Mouse (Mus musculus): ENCODE results near the gene Grasp. TPM values are rescaled to one million over a fixed set of nuclear protein-coding genes. Genes with fewer than 3 reads are reported as not detected.

The Grasp gene
- polyA plus RNA-seq, 1 experiment: 7.1 TPM

DNA sequence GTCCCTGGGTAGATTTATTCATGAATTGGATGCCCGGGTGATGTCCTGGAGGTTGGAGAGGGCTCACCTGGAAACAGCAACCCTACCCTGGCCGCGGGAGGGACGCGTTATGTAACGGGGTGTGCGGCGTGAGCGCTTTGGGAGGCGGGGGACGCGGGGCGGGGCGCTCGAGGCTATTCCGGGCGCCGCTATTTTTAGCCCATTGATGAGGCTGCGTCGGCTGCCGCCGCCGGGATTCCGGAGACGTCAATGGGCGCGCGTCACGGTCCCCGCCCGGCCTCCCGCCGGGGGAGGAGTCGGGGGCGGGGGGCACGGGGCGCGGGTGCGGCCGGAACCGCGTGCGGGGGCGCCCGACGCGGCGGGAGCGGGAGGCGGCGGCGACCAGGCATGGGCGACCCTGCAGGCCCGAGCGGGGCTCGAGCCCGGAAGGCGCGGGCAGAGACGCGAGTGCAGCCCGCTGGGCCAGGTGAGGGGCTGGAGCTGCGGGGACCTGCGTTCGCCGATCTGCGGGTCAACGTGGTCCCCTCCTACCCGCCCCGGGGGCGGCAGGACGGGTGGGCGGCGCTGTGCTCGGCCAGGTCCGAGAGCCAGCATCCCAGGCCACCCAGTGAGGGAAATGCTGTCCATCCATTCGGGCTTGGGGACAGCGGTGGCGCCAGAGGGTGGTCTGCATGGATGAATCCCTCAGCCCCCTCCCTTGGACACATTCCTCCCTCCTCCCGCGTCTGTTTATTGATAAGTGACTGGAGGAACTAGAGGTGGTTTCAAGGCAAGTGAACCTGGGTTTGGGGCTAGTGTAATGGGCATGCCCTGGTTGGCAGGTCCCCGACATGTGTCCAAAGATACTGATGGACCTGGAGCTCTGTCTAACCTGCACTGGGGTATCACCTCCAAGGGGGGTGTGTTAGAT, 30.2 kb downstream of the Grasp start, which contains the start of gene Nr4a1:
Gene Nr4a1 (plus strand): TSS at position 384 of the 910 bp plus-strand sequence.
- Histone ChIP-seq H3K79me3 (ENCODE audit: low read depth) (peaks cover 3% of the 10 kb centered on the region), H3K79me2 (ENCODE audit: control insufficient read depth, insufficient read depth) (peaks cover 30% of the 10 kb centered on the region), H3K27me3 (ENCODE audit: control insufficient read depth, insufficient read depth, insufficient read length) (no peaks in the 10 kb centered on the region), H3K36me3 (ENCODE audit: control insufficient read depth, insufficient read depth) (peaks cover 8% of the 10 kb centered on the region), H3ac (ENCODE audit: control insufficient read depth, insufficient read length, low read depth) (peak within 1 kb of the TSS; percentile 80), H3K4me3 (ENCODE audit: insufficient read depth, poor library complexity, severe bottlenecking) (peak within 1 kb of the TSS; percentile 45)
- no peak for TF ChIP-seq CEBPB (IDR thresholded peaks at IDR 0.05; ENCODE audit: low read depth)
- TF ChIP-seq CTCF (IDR thresholded peaks at IDR 0.05; ENCODE audit: control insufficient read depth, insufficient read depth, insufficient read length): no peak
- no peak for TF ChIP-seq FOSL1 (IDR thresholded peaks at IDR 0.05; ENCODE audit: insufficient read depth, low read length, poor library complexity, severe bottlenecking)
- TF ChIP-seq MAX (IDR thresholded peaks at IDR 0.05): no peak
- no peak for TF ChIP-seq MYOD1 (IDR thresholded peaks at IDR 0.05; ENCODE audit: control insufficient read depth, insufficient read length, low read depth)
- no peak for TF ChIP-seq USF1 (IDR thresholded peaks at IDR 0.05; ENCODE audit: low read depth)
- TF ChIP-seq MYOG (IDR thresholded peaks at IDR 0.05; ENCODE audit: control insufficient read depth, extremely low read depth, insufficient read length): no peak

DNA sequence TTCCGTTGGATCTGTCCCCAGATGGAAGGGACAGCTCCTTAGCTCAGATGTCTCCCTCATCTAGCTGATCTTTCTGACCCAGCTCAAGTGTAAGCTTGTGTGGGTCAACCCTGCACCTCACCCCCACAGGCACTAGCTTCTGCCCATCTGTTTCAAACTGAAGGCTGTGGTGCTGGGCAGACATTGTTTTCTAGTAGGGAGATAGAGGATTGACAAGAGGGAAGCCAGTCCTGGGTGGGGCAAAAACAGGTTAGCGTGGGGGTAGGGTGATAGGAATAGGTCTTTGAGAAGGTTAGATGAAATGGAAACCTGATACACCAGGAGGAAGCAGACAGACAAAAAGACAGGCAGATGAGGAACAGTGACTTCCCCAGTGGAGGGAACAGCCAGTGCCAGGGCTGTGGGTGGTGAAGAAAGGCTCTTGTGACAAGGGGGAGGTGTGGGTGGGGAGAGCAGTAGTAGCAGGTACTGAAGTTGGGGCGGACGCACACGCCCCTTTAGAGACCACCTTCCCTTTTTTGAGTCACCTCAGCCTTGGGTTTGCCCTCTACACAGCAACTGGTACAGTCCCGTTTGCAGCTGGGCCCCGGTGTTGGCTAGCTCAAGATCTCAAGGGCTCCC, 32.0 kb downstream of the Grasp start:
- Histone ChIP-seq H3K36me3 (ENCODE audit: control insufficient read depth, insufficient read depth) (peaks cover 8% of the 10 kb centered on the region), H3K4me3 (ENCODE audit: insufficient read depth, poor library complexity, severe bottlenecking) (no peak overlapping the region), H3K27me3 (ENCODE audit: control insufficient read depth, insufficient read depth, insufficient read length) (no peaks in the 10 kb centered on the region), H3ac (ENCODE audit: control insufficient read depth, insufficient read length, low read depth) (no peak overlapping the region), H3K79me3 (ENCODE audit: low read depth) (peaks cover 3% of the 10 kb centered on the region), H3K79me2 (ENCODE audit: control insufficient read depth, insufficient read depth) (peaks cover 30% of the 10 kb centered on the region)
- TF ChIP-seq CTCF (IDR thresholded peaks at IDR 0.05; ENCODE audit: control insufficient read depth, insufficient read depth, insufficient read length): no peak
- TF ChIP-seq USF1 (IDR thresholded peaks at IDR 0.05; ENCODE audit: low read depth): no peak
- no peak for TF ChIP-seq MYOG (IDR thresholded peaks at IDR 0.05; ENCODE audit: control insufficient read depth, extremely low read depth, insufficient read length)

- Histone ChIP-seq H3K27me3 (ENCODE audit: control insufficient read depth, insufficient read depth, insufficient read length) (no peaks in the 10 kb centered on the region), H3K79me3 (ENCODE audit: low read depth) (peaks cover 3% of the 10 kb centered on the region), H3K79me2 (ENCODE audit: control insufficient read depth, insufficient read depth) (peaks cover 30% of the 10 kb centered on the region), H3K4me3 (ENCODE audit: insufficient read depth, poor library complexity, severe bottlenecking) (no peak overlapping the region), H3ac (ENCODE audit: control insufficient read depth, insufficient read length, low read depth) (no peak overlapping the region), H3K36me3 (ENCODE audit: control insufficient read depth, insufficient read depth) (peaks cover 8% of the 10 kb centered on the region)
- TF ChIP-seq CTCF (IDR thresholded peaks at IDR 0.05; ENCODE audit: control insufficient read depth, insufficient read depth, insufficient read length): no peak
- TF ChIP-seq MAX (IDR thresholded peaks at IDR 0.05): no peak
- no peak for TF ChIP-seq MYOD1 (IDR thresholded peaks at IDR 0.05; ENCODE audit: control insufficient read depth, insufficient read length, low read depth)
- no peak for TF ChIP-seq FOSL1 (IDR thresholded peaks at IDR 0.05; ENCODE audit: insufficient read depth, low read length, poor library complexity, severe bottlenecking)
- TF ChIP-seq CEBPB (IDR thresholded peaks at IDR 0.05; ENCODE audit: low read depth): no peak
- no peak for TF ChIP-seq MYOG (IDR thresholded peaks at IDR 0.05; ENCODE audit: control insufficient read depth, extremely low read depth, insufficient read length)
- TF ChIP-seq USF1 (IDR thresholded peaks at IDR 0.05; ENCODE audit: low read depth): no peak
Measured at GRCm38 (mm10) chr15:101256463-101257206, 32.6 kb downstream of the Grasp start.

DNA sequence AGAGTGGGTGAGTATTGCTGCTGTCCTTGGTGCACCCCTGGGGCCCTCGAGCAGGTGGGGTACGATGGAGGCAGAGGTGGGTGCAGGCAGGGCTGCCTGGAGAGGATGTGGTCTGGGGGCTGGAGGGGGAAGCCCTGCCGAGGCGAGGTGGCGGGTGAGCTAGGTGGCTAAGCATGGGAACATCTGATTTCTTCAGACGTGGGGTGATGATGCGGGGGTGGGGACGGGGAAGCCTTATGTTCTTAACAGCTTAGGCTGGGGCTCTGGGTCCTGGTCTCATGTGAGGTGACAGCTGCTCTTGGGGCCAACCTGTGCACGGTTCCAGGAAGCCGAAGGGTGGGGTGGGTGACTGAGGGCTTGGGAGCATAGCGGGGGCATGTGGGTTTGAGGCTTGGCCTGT, 34.4 kb downstream of the Grasp start:
- peaks cover 30% of the 10 kb centered on the region for H3K79me2 ChIP-seq (ENCODE audit: control insufficient read depth, insufficient read depth)
- H3K79me3 ChIP-seq (ENCODE audit: low read depth): peaks cover 3% of the 10 kb centered on the region
- H3K36me3 ChIP-seq (ENCODE audit: control insufficient read depth, insufficient read depth): peaks cover 8% of the 10 kb centered on the region
- TF ChIP-seq MAX (IDR thresholded peaks at IDR 0.05) (no peak), CTCF (IDR thresholded peaks at IDR 0.05; ENCODE audit: control insufficient read depth, insufficient read depth, insufficient read length) (no peak), USF1 (IDR thresholded peaks at IDR 0.05; ENCODE audit: low read depth) (no peak), FOSL1 (IDR thresholded peaks at IDR 0.05; ENCODE audit: insufficient read depth, low read length, poor library complexity, severe bottlenecking) (no peak), CEBPB (IDR thresholded peaks at IDR 0.05; ENCODE audit: low read depth) (no peak), MYOG (IDR thresholded peaks at IDR 0.05; ENCODE audit: control insufficient read depth, extremely low read depth, insufficient read length) (no peak), MYOD1 (IDR thresholded peaks at IDR 0.05; ENCODE audit: control insufficient read depth, insufficient read length, low read depth) (no peak)
- no peaks in the 10 kb centered on the region for H3K27me3 ChIP-seq (ENCODE audit: control insufficient read depth, insufficient read depth, insufficient read length)
- H3ac ChIP-seq (ENCODE audit: control insufficient read depth, insufficient read length, low read depth): no peak overlapping the region
- no peak overlapping the region for H3K4me3 ChIP-seq (ENCODE audit: insufficient read depth, poor library complexity, severe bottlenecking)

GRCm38 (mm10) chr15:101259922-101260321, 35.9 kb downstream of the Grasp start:
- Histone ChIP-seq H3K27me3 (ENCODE audit: control insufficient read depth, insufficient read depth, insufficient read length) (no peaks in the 10 kb centered on the region), H3ac (ENCODE audit: control insufficient read depth, insufficient read length, low read depth) (no peak overlapping the region), H3K36me3 (ENCODE audit: control insufficient read depth, insufficient read depth) (peaks cover 8% of the 10 kb centered on the region), H3K4me3 (ENCODE audit: insufficient read depth, poor library complexity, severe bottlenecking) (no peak overlapping the region), H3K79me3 (ENCODE audit: low read depth) (peaks cover 2% of the 10 kb centered on the region), H3K79me2 (ENCODE audit: control insufficient read depth, insufficient read depth) (peaks cover 22% of the 10 kb centered on the region)
- TF ChIP-seq MYOG (IDR thresholded peaks at IDR 0.05; ENCODE audit: control insufficient read depth, extremely low read depth, insufficient read length) (no peak), CTCF (IDR thresholded peaks at IDR 0.05; ENCODE audit: control insufficient read depth, insufficient read depth, insufficient read length) (no peak), MAX (IDR thresholded peaks at IDR 0.05) (no peak), CEBPB (IDR thresholded peaks at IDR 0.05; ENCODE audit: low read depth) (no peak)
